Mouse (Mus musculus) ES-Bruce4 (cell line): Measurements from ENCODE around the gene Phf20.
A peak's percentile ranks its signal among the peaks of the same experiment; 100 is the strongest.

ENCODE experiments used
- CTCF ChIP-seq: IDR thresholded peaks from one replicate; pipeline ENCODE4 v1.8.1; 2011; ENCODE audit warnings: low read depth, low read length
- POLR2A ChIP-seq: IDR thresholded peaks from one replicate; pipeline ENCODE4 v1.8.1; 2011; ENCODE audit warnings: low read length; ENCODE audit not compliant: insufficient read depth

DNA sequence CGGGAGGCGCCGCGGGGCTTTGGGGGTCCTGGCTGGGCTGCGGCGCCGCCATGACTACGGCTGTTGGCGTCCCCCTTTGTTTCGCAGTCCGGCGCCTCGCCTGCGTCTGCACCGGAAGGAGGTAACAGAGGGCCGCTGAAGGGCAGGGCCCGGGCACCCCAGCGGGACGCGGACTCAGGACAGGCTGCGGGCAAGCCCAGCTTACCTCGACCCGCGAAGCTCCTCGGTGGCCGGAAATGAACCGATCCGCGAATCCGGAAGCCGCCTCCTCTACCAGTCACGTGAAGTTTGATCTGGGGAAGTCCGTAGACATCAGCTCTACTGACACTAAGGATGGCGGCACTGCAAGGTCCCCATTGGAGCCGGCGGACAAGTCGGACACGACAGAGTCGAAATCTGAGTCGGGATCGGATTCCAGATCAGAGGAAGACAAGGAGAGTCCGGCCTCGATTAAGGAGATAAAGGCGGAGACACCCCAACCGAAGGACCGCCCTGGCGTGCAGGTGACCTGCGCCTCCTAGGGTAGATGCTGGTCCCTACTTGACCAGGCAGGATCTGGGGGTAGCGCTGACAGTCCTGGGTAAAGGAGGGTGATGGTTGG is 116.1 kb downstream of the Phf20 start, which contains the start of the genes Cnbd2 and Scand1:
- TF ChIP-seq CTCF (peak; percentile 14), POLR2A (peak; percentile 38)
